In genomic region chrX:77603496-77604258, GRCm38 (mm10) we compare ENCODE assay signal across 14 mouse cellular contexts.
"Had no signal": no experiment of that assay in that cellular context is flagged by ENCODE, and none has a peak within 500 bp of the region (broad histone marks: within the 10 kb centered on the region; RNA-seq: fewer than 3 reads in every experiment).

No protein-coding gene starts in this region.

- H3K4me1 ChIP-seq: limb, embryonic 15.5 days; midbrain, embryonic 10.5 days; midbrain, embryonic 15.5 days; neural tube, embryonic 12.5 days had no signal

- DNase-seq: kidney, postnatal 25 days; layer of hippocampus, adult 9-11 months; layer of hippocampus, postnatal 36 days; lung, embryonic 14.5 days; lung, postnatal 14 days; right cerebral cortex, postnatal 4 days; spleen, adult 18-20 months; thymus, adult 18-20 months; thymus, postnatal 14 days had no signal

- H3K9me3 ChIP-seq: limb, embryonic 15.5 days; liver, embryonic 12.5 days; midbrain, embryonic 10.5 days; midbrain, embryonic 15.5 days; neural tube, embryonic 12.5 days had no signal

- H3K4me3 ChIP-seq: limb, embryonic 15.5 days; liver, embryonic 12.5 days; midbrain, embryonic 10.5 days; midbrain, embryonic 15.5 days; neural tube, embryonic 12.5 days had no signal

- H3K27ac ChIP-seq: limb, embryonic 15.5 days; liver, embryonic 12.5 days; midbrain, embryonic 10.5 days; midbrain, embryonic 15.5 days; neural tube, embryonic 12.5 days had no signal

- H3K9ac ChIP-seq: limb, embryonic 15.5 days; liver, embryonic 12.5 days; lung, embryonic 14.5 days; midbrain, embryonic 15.5 days; neural tube, embryonic 12.5 days had no signal

- H3K36me3 ChIP-seq: limb, embryonic 15.5 days; liver, embryonic 12.5 days; midbrain, embryonic 10.5 days; midbrain, embryonic 15.5 days; neural tube, embryonic 12.5 days had no signal

- H3K4me2 ChIP-seq: limb, embryonic 15.5 days; liver, embryonic 12.5 days; lung, embryonic 14.5 days; midbrain, embryonic 15.5 days; neural tube, embryonic 12.5 days had no signal

- ATAC-seq: liver, embryonic 12.5 days; midbrain, embryonic 15.5 days had no signal

- H3K27me3 ChIP-seq: limb, embryonic 15.5 days; liver, embryonic 12.5 days; midbrain, embryonic 15.5 days; neural tube, embryonic 12.5 days had no signal
